Comparison of ENCODE assay signal across 26 mouse cellular contexts in the genomic region with DNA sequence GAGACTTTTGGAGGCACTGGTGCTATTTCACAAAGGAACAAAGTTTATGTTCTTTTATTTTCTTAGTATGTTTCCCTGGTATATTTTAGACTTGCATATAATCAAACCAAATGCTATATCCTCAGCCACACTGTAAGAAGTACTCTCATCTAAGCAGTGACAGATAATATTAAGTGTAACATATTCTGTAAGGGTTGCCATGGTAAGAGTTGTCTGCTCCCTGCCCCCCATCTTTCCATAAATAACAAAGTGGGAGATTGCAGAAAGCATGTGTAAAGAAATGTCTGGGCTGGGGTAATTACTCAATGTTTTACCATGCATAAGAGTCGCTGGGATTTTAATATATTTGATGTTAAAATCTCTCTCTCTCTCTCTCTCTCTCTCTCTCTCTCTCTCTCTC.
A peak's percentile ranks its signal among the peaks of the same experiment; 100 is the strongest.
DNase-seq lines count a peak whose midpoint lies in the region; ATAC-seq and TF ChIP-seq lines count a peak whose summit lies in the region.
"Had no signal": no experiment of that assay in that cellular context is flagged by ENCODE, and none has a peak within 500 bp of the region (broad histone marks: within the 10 kb centered on the region; RNA-seq: fewer than 3 reads in every experiment).

No protein-coding gene starts in this region.

- WGBS in forebrain, embryonic 15.5 days, result 66% methylated on average over 1 of the region's 1 CpGs
- WGBS in forebrain, embryonic 10.5 days, result 48% methylated on average over 1 of the region's 1 CpGs
- WGBS in midbrain, embryonic 13.5 days, result 48% methylated on average over 1 of the region's 1 CpGs

- TF ChIP-seq CTCF in brain, embryonic 14.5 days (IDR thresholded peaks at IDR 0.05; ENCODE audit: borderline replicate concordance, extremely low read depth, insufficient read depth, insufficient read length), result no peak

- no peak overlapping the region for H3K9ac ChIP-seq in forebrain, embryonic 15.5 days (replicated peaks)
- no peak overlapping the region for H3K9ac ChIP-seq in midbrain, embryonic 13.5 days (replicated peaks)
- H3K9ac ChIP-seq: embryonic facial prominence, embryonic 12.5 days; embryonic facial prominence, embryonic 15.5 days; heart, embryonic 13.5 days; hindbrain, embryonic 14.5 days had no signal

- no peaks in the 10 kb centered on the region for H3K9me3 ChIP-seq in forebrain, embryonic 15.5 days
- H3K9me3 ChIP-seq in forebrain, embryonic 10.5 days, result no peaks in the 10 kb centered on the region
- H3K9me3 ChIP-seq in midbrain, embryonic 13.5 days, result no peaks in the 10 kb centered on the region
- H3K9me3 ChIP-seq: embryonic facial prominence, embryonic 12.5 days; embryonic facial prominence, embryonic 15.5 days; heart, embryonic 10.5 days; heart, embryonic 13.5 days had no signal

- no peak for TF ChIP-seq POLR2A in brain, embryonic 14.5 days (IDR thresholded peaks at IDR 0.05; ENCODE audit: borderline replicate concordance, extremely low read depth, insufficient read depth, insufficient read length, poor library complexity, severe bottlenecking)

- no peaks in the 10 kb centered on the region for H3K27me3 ChIP-seq in forebrain, embryonic 15.5 days
- H3K27me3 ChIP-seq in forebrain, embryonic 10.5 days (ENCODE audit: poor library complexity, severe bottlenecking), result no peaks in the 10 kb centered on the region
- no peaks in the 10 kb centered on the region for H3K27me3 ChIP-seq in midbrain, embryonic 13.5 days
- H3K27me3 ChIP-seq: embryonic facial prominence, embryonic 12.5 days; embryonic facial prominence, embryonic 15.5 days; heart, embryonic 13.5 days had no signal

- H3K4me3 ChIP-seq in forebrain, embryonic 15.5 days, result no peak overlapping the region
- no peak overlapping the region for H3K4me3 ChIP-seq in forebrain, embryonic 10.5 days
- H3K4me3 ChIP-seq in midbrain, embryonic 13.5 days (replicated peaks), result no peak overlapping the region
- H3K4me3 ChIP-seq: embryonic facial prominence, embryonic 12.5 days; embryonic facial prominence, embryonic 15.5 days; heart, adult 2 months; heart, embryonic 10.5 days; heart, embryonic 13.5 days had no signal

- H3K36me3 ChIP-seq in forebrain, embryonic 15.5 days, result no peaks in the 10 kb centered on the region
- no peaks in the 10 kb centered on the region for H3K36me3 ChIP-seq in forebrain, embryonic 10.5 days (replicated peaks)
- H3K36me3 ChIP-seq in midbrain, embryonic 13.5 days, result no peaks in the 10 kb centered on the region
- H3K36me3 ChIP-seq: embryonic facial prominence, embryonic 12.5 days; embryonic facial prominence, embryonic 15.5 days; heart, embryonic 10.5 days; heart, embryonic 13.5 days had no signal

- ATAC-seq in forebrain, embryonic 15.5 days (replicated peaks), result peak; percentile 66; the same call in 1 of the 2 replicates
- ATAC-seq in midbrain, embryonic 13.5 days, result no peak
- ATAC-seq: activated CD4-positive, CD25-positive, alpha-beta regulatory T cell, adult 4 months; hindbrain, postnatal 0 days; inflammation-experienced regulatory T-cells, adult 6 months; intestine, embryonic 16.5 days had no signal

- no peak overlapping the region for H3K4me2 ChIP-seq in forebrain, embryonic 15.5 days (replicated peaks)
- H3K4me2 ChIP-seq in midbrain, embryonic 13.5 days (replicated peaks), result no peak overlapping the region
- H3K4me2 ChIP-seq: embryonic facial prominence, embryonic 12.5 days; embryonic facial prominence, embryonic 15.5 days; heart, embryonic 13.5 days; hindbrain, embryonic 14.5 days had no signal

- no peaks in the 10 kb centered on the region for H3K4me1 ChIP-seq in forebrain, embryonic 15.5 days
- peaks cover 4% of the 10 kb centered on the region; the same call in 1 of the 2 replicates for H3K4me1 ChIP-seq in forebrain, embryonic 10.5 days
- no peaks in the 10 kb centered on the region for H3K4me1 ChIP-seq in midbrain, embryonic 13.5 days (replicated peaks)
- H3K4me1 ChIP-seq: embryonic facial prominence, embryonic 12.5 days; embryonic facial prominence, embryonic 15.5 days; heart, embryonic 10.5 days had no signal

- 0 out of 2 replicates have a peak overlapping the region, but pooled peaks have one; percentile 4 for H3K27ac ChIP-seq in forebrain, embryonic 15.5 days (replicated peaks)
- no peak overlapping the region for H3K27ac ChIP-seq in forebrain, embryonic 10.5 days
- no peak overlapping the region for H3K27ac ChIP-seq in midbrain, embryonic 13.5 days
- H3K27ac ChIP-seq: embryonic facial prominence, embryonic 12.5 days; embryonic facial prominence, embryonic 15.5 days; heart, adult 2 months; heart, embryonic 10.5 days; heart, embryonic 13.5 days; hindbrain, embryonic 14.5 days; hindbrain, postnatal 0 days had no signal

- DNase-seq in forebrain, embryonic 10.5 days (ENCODE audit: extremely low spot score, low spot score), result no peak
- peak; percentile 12 for DNase-seq in brain, adult 2 months (ENCODE audit: low read depth, low spot score)
- DNase-seq in brain, embryonic 14.5 days (ENCODE audit: low read depth), result peak; percentile 43
- no peak for DNase-seq in urinary bladder, postnatal 25 days (ENCODE audit: low spot score)
- DNase-seq: adrenal gland, adult 8-10 months; adrenal gland, postnatal 25 days; cerebellum, adult 11 months; cerebellum, adult 2 months; cerebellum, adult 9-11 months; cerebellum, postnatal 25 days; gastrocnemius, postnatal 10 days; gastrocnemius, postnatal 36 days; heart, adult 2 months; heart, postnatal 14 days; heart, postnatal 4 days had no signal

Comparison
In these comparisons a context has a peak if more than half of its experiments do, and no peak if none do; other contexts are left out.
1. DNase-seq: peak in brain, adult 2 months (single experiment) and brain, embryonic 14.5 days (single experiment); none in forebrain, embryonic 10.5 days (single experiment) and urinary bladder, postnatal 25 days (single experiment).